Mouse (Mus musculus) liver (tissue): ENCODE measurements around the gene Slc6a3.
A peak's percentile ranks its signal among the peaks of the same experiment; 100 is the strongest.

ENCODE experiments used
- DNase-seq: peaks from one replicate; pipeline ENCODE4 v3.0.0-alpha.2; 2020; ENCODE audit warnings: mixed read lengths

Gene Slc6a3

GRCm38 (mm10) chr13:73536403-73536821 is at the start of gene Slc6a3:
Slc6a3 (plus strand) TSS chr13:73536747.
- DNase-seq: peak; percentile 90

- no peak for DNase-seq
Observed at GRCm38 (mm10) chr13:73488105-73488504, 48.4 kb upstream of the Slc6a3 start.

GRCm38 (mm10) chr13:73488707-73489106 is 47.8 kb upstream of the Slc6a3 start:
- no peak for DNase-seq

- no peak for DNase-seq
Observed at GRCm38 (mm10) chr13:73489986-73490385, 46.6 kb upstream of the Slc6a3 start.

- DNase-seq: no peak
Observed at GRCm38 (mm10) chr13:73490564-73491170, 45.9 kb upstream of the Slc6a3 start.

GRCm38 (mm10) chr13:73493183-73493582 is 43.4 kb upstream of the Slc6a3 start:
- no peak for DNase-seq

GRCm38 (mm10) chr13:73494528-73494927 is 42.0 kb upstream of the Slc6a3 start:
- no peak for DNase-seq

- DNase-seq: no peak
Observed at GRCm38 (mm10) chr13:73496137-73496536, 40.4 kb upstream of the Slc6a3 start.

GRCm38 (mm10) chr13:73499893-73500604 is 36.5 kb upstream of the Slc6a3 start:
- peak; percentile 84 for DNase-seq

GRCm38 (mm10) chr13:73502719-73503118 is 33.8 kb upstream of the Slc6a3 start:
- DNase-seq: peak; percentile 54

- DNase-seq: peak; percentile 84
Observed at GRCm38 (mm10) chr13:73505686-73506467, 30.7 kb upstream of the Slc6a3 start.

GRCm38 (mm10) chr13:73508817-73509550 is 27.6 kb upstream of the Slc6a3 start:
- no peak for DNase-seq

- no peak for DNase-seq
Observed at GRCm38 (mm10) chr13:73509869-73510268, 26.7 kb upstream of the Slc6a3 start.

- DNase-seq: peak; percentile 75
Observed at GRCm38 (mm10) chr13:73512776-73513673, 23.5 kb upstream of the Slc6a3 start.

GRCm38 (mm10) chr13:73516886-73517285 is 19.7 kb upstream of the Slc6a3 start:
- no peak for DNase-seq

GRCm38 (mm10) chr13:73533716-73534115 is 2.8 kb upstream of the Slc6a3 start:
- DNase-seq: no peak

- peak; percentile 32 for DNase-seq
Observed at GRCm38 (mm10) chr13:73535287-73535686, 1.3 kb upstream of the Slc6a3 start.

GRCm38 (mm10) chr13:73536824-73537223 is 277 bp downstream of the Slc6a3 start:
- DNase-seq: no peak

- DNase-seq: no peak
Observed at GRCm38 (mm10) chr13:73564201-73564600, 27.7 kb downstream of the Slc6a3 start.

GRCm38 (mm10) chr13:73575051-73575450 is 38.5 kb downstream of the Slc6a3 start:
- DNase-seq: no peak

GRCm38 (mm10) chr13:73577277-73577676 is 40.7 kb downstream of the Slc6a3 start:
- DNase-seq: no peak

- DNase-seq: no peak
Observed at GRCm38 (mm10) chr13:73591488-73591887, 54.9 kb downstream of the Slc6a3 start.
